Comparison of ENCODE assay signal across 28 mouse cellular contexts in genomic region chr6:128129382-128129781, GRCm38 (mm10). TPM values are rescaled to one million over a fixed set of nuclear protein-coding genes. Genes with fewer than 3 reads are reported as not detected.
DNase-seq lines count a peak whose midpoint lies in the region; ATAC-seq and TF ChIP-seq lines count a peak whose summit lies in the region.
"Had no signal": no experiment of that assay in that cellular context is flagged by ENCODE, and none has a peak within 500 bp of the region (broad histone marks: within the 10 kb centered on the region; RNA-seq: fewer than 3 reads in every experiment).

No protein-coding gene starts in this region.

- H3K4me1 ChIP-seq in midbrain, embryonic 10.5 days: peaks cover 59% of the 10 kb centered on the region
- H3K4me1 ChIP-seq in midbrain, postnatal 0 days (ENCODE audit: insufficient read depth, low read length): peaks cover 3% of the 10 kb centered on the region; the same call in 1 of the 2 replicates
- H3K4me1 ChIP-seq in embryonic facial prominence, embryonic 11.5 days (ENCODE audit: control insufficient read depth, insufficient read depth, low read length): peaks cover 5% of the 10 kb centered on the region
- H3K4me1 ChIP-seq in hindbrain, embryonic 13.5 days (replicated peaks): peaks cover 42% of the 10 kb centered on the region
- H3K4me1 ChIP-seq in midbrain, embryonic 14.5 days (ENCODE audit: control insufficient read depth, insufficient read depth, low read length): peaks cover 18% of the 10 kb centered on the region

- no peak overlapping the region for H3K4me2 ChIP-seq in midbrain, postnatal 0 days (ENCODE audit: low read depth, low read length, poor library complexity, severe bottlenecking)
- H3K4me2 ChIP-seq in embryonic facial prominence, embryonic 11.5 days (ENCODE audit: low read depth, low read length): no peak overlapping the region
- H3K4me2 ChIP-seq in hindbrain, embryonic 13.5 days: no peak overlapping the region
- H3K4me2 ChIP-seq in midbrain, embryonic 14.5 days (ENCODE audit: low read length): no peak overlapping the region
- H3K4me2 ChIP-seq: embryonic facial prominence, embryonic 13.5 days; heart, embryonic 15.5 days; liver, embryonic 12.5 days; neural tube, embryonic 12.5 days had no signal

- WGBS in midbrain, embryonic 10.5 days: 44% methylated on average over 5 of the region's 5 CpGs
- 29% methylated on average over 5 of the region's 5 CpGs for WGBS in midbrain, postnatal 0 days
- 32% methylated on average over 5 of the region's 5 CpGs for WGBS in embryonic facial prominence, embryonic 11.5 days
- 31% methylated on average over 5 of the region's 5 CpGs for WGBS in hindbrain, embryonic 13.5 days
- 14% methylated on average over 5 of the region's 5 CpGs for WGBS in midbrain, embryonic 14.5 days

- peak overlapping the region; percentile 82 for H3K27ac ChIP-seq in midbrain, embryonic 10.5 days (replicated peaks)
- H3K27ac ChIP-seq in midbrain, postnatal 0 days (ENCODE audit: low read depth, low read length): no peak overlapping the region
- no peak overlapping the region for H3K27ac ChIP-seq in embryonic facial prominence, embryonic 11.5 days (replicated peaks; ENCODE audit: low read depth, low read length)
- peak overlapping the region; percentile 78; the same call in 1 of the 2 replicates for H3K27ac ChIP-seq in hindbrain, embryonic 13.5 days
- peak overlapping the region; percentile 50 for H3K27ac ChIP-seq in midbrain, embryonic 14.5 days (replicated peaks; ENCODE audit: low read depth, low read length)
- H3K27ac ChIP-seq: embryonic facial prominence, embryonic 13.5 days; heart, embryonic 15.5 days; kidney, postnatal 0 days; liver, embryonic 12.5 days; neural tube, embryonic 12.5 days; stomach, postnatal 0 days had no signal

- TF ChIP-seq CTCF in midbrain, postnatal 0 days (IDR thresholded peaks at IDR 0.05): no peak

- no peaks in the 10 kb centered on the region for H3K36me3 ChIP-seq in midbrain, embryonic 10.5 days
- no peaks in the 10 kb centered on the region for H3K36me3 ChIP-seq in midbrain, postnatal 0 days (ENCODE audit: insufficient read depth, low read length)
- no peaks in the 10 kb centered on the region for H3K36me3 ChIP-seq in embryonic facial prominence, embryonic 11.5 days (replicated peaks; ENCODE audit: control insufficient read depth, insufficient read depth, low read depth, low read length)
- no peaks in the 10 kb centered on the region for H3K36me3 ChIP-seq in hindbrain, embryonic 13.5 days
- H3K36me3 ChIP-seq in midbrain, embryonic 14.5 days (ENCODE audit: control insufficient read depth, insufficient read depth, low read length): no peaks in the 10 kb centered on the region
- H3K36me3 ChIP-seq: embryonic facial prominence, embryonic 13.5 days; heart, embryonic 15.5 days; liver, embryonic 12.5 days; neural tube, embryonic 12.5 days had no signal

- no peak for DNase-seq in midbrain, embryonic 10.5 days (ENCODE audit: low spot score)
- no peak for DNase-seq in midbrain, postnatal 0 days (ENCODE audit: low spot score)
- DNase-seq in embryonic facial prominence, embryonic 11.5 days (ENCODE audit: low spot score): no peak
- DNase-seq in midbrain, embryonic 14.5 days: no peak
- no peak for DNase-seq in MN1 (ENCODE audit: low spot score)
- no peak for DNase-seq in thymus, postnatal 25 days
- DNase-seq: adrenal gland, adult 8-10 months; B cell, adult 2 months; cerebellum, adult 8-10 months; cerebellum, postnatal 25 days; forebrain, postnatal 0 days; layer of hippocampus, postnatal 36 days; left cerebral cortex, postnatal 4 days; liver, postnatal 0 days; lung, postnatal 36 days; spleen, adult 18-20 months; thymus, adult 18-20 months; thymus, postnatal 36 days had no signal

- no peak overlapping the region for H3K9ac ChIP-seq in midbrain, postnatal 0 days (replicated peaks; ENCODE audit: low read length, poor library complexity, severe bottlenecking)
- no peak overlapping the region for H3K9ac ChIP-seq in embryonic facial prominence, embryonic 11.5 days (replicated peaks; ENCODE audit: low read length)
- H3K9ac ChIP-seq in hindbrain, embryonic 13.5 days: no peak overlapping the region
- no peak overlapping the region for H3K9ac ChIP-seq in midbrain, embryonic 14.5 days (replicated peaks; ENCODE audit: low read length)
- H3K9ac ChIP-seq: embryonic facial prominence, embryonic 13.5 days; forebrain, postnatal 0 days; heart, embryonic 15.5 days; liver, embryonic 12.5 days; liver, postnatal 0 days; neural tube, embryonic 12.5 days had no signal

- no peak for ATAC-seq in midbrain, postnatal 0 days (ENCODE audit: low FRiP score)
- peak; percentile 44; the same call in 1 of the 2 replicates for ATAC-seq in embryonic facial prominence, embryonic 11.5 days (replicated peaks; ENCODE audit: insufficient number of reproducible peaks, low FRiP score, low TSS enrichment, low read depth)
- 0 out of 2 replicates have a peak, but pooled peaks have one; percentile 3 for ATAC-seq in hindbrain, embryonic 13.5 days (ENCODE audit: low FRiP score)
- no peak for ATAC-seq in midbrain, embryonic 14.5 days (ENCODE audit: low FRiP score, low TSS enrichment)
- ATAC-seq: activated CD4-positive, CD25-positive, alpha-beta regulatory T cell, adult 4 months; forebrain, postnatal 0 days; intestine, embryonic 16.5 days; liver, embryonic 12.5 days; liver, postnatal 0 days had no signal

- H3K27me3 ChIP-seq in midbrain, embryonic 10.5 days (ENCODE audit: low read depth, poor library complexity, severe bottlenecking): no peaks in the 10 kb centered on the region
- no peaks in the 10 kb centered on the region for H3K27me3 ChIP-seq in midbrain, postnatal 0 days (ENCODE audit: insufficient read depth, low read length)
- H3K27me3 ChIP-seq in embryonic facial prominence, embryonic 11.5 days (ENCODE audit: control insufficient read depth, insufficient read depth, low read length): no peaks in the 10 kb centered on the region
- no peaks in the 10 kb centered on the region for H3K27me3 ChIP-seq in hindbrain, embryonic 13.5 days
- no peaks in the 10 kb centered on the region for H3K27me3 ChIP-seq in midbrain, embryonic 14.5 days (ENCODE audit: control insufficient read depth, insufficient read depth, low read length)
- H3K27me3 ChIP-seq: embryonic facial prominence, embryonic 13.5 days; heart, embryonic 15.5 days; liver, embryonic 12.5 days; neural tube, embryonic 12.5 days had no signal

- no peak overlapping the region for H3K4me3 ChIP-seq in midbrain, embryonic 10.5 days
- no peak overlapping the region for H3K4me3 ChIP-seq in midbrain, postnatal 0 days (ENCODE audit: low read depth, low read length)
- no peak overlapping the region for H3K4me3 ChIP-seq in embryonic facial prominence, embryonic 11.5 days (ENCODE audit: low read depth, low read length)
- H3K4me3 ChIP-seq in hindbrain, embryonic 13.5 days: no peak overlapping the region
- no peak overlapping the region for H3K4me3 ChIP-seq in midbrain, embryonic 14.5 days (replicated peaks; ENCODE audit: low read depth, low read length)
- H3K4me3 ChIP-seq: embryonic facial prominence, embryonic 13.5 days; heart, embryonic 15.5 days; liver, embryonic 12.5 days; neural tube, embryonic 12.5 days had no signal

- H3K9me3 ChIP-seq in midbrain, embryonic 10.5 days (replicated peaks): no peaks in the 10 kb centered on the region
- no peaks in the 10 kb centered on the region for H3K9me3 ChIP-seq in midbrain, postnatal 0 days (ENCODE audit: low read length)
- no peaks in the 10 kb centered on the region for H3K9me3 ChIP-seq in embryonic facial prominence, embryonic 11.5 days (replicated peaks; ENCODE audit: control insufficient read depth, low read length)
- H3K9me3 ChIP-seq in hindbrain, embryonic 13.5 days: no peaks in the 10 kb centered on the region
- no peaks in the 10 kb centered on the region for H3K9me3 ChIP-seq in midbrain, embryonic 14.5 days (ENCODE audit: control insufficient read depth, low read length)
- H3K9me3 ChIP-seq: embryonic facial prominence, embryonic 13.5 days; heart, embryonic 15.5 days; liver, embryonic 12.5 days; megakaryocyte, embryonic 14.5 days; neural tube, embryonic 12.5 days had no signal

RNA-seq across cellular contexts. Expression of gene Tspan9, which starts 14.0 kb away (rescaled TPM):
- polyA plus RNA-seq in midbrain, embryonic 10.5 days (2016; fragmentation: Nextera tagmentation; extraction: Ambion mirVana): 48.0 and 52.6 TPM in 2 replicates
- 143 and 160 TPM in 2 replicates for total RNA-seq in midbrain, postnatal 0 days (2014; rRNA removed)
- polyA plus RNA-seq in midbrain, postnatal 0 days (2015; fragmentation: Nextera tagmentation; extraction: Ambion mirVana): 50.9 and 58.8 TPM in 2 replicates
- 63.9 and 71.7 TPM in 2 replicates for polyA plus RNA-seq in embryonic facial prominence, embryonic 11.5 days (2014; fragmentation: Nextera tagmentation; extraction: Ambion mirVana)
- 32.7 and 35.8 TPM in 2 replicates for polyA plus RNA-seq in hindbrain, embryonic 13.5 days (2015; fragmentation: Nextera tagmentation; extraction: Ambion mirVana)
- 31.1 and 31.3 TPM in 2 replicates for polyA plus RNA-seq in midbrain, embryonic 14.5 days (2014; fragmentation: Nextera tagmentation; extraction: Ambion mirVana)

Comparison
In these comparisons a context has a peak if more than half of its experiments do, and no peak if none do; other contexts are left out.
1. H3K27ac ChIP-seq: peak in midbrain, embryonic 10.5 days (single experiment), hindbrain, embryonic 13.5 days (single experiment) and midbrain, embryonic 14.5 days (single experiment); none in midbrain, postnatal 0 days (single experiment) and embryonic facial prominence, embryonic 11.5 days (single experiment).
2. ATAC-seq: peak in embryonic facial prominence, embryonic 11.5 days (single experiment) and hindbrain, embryonic 13.5 days (single experiment); none in midbrain, postnatal 0 days (single experiment) and midbrain, embryonic 14.5 days (single experiment).